Mouse (Mus musculus) CD4-positive, CD25-positive, alpha-beta regulatory T cell, adult 4 months (primary cell): ENCODE measurements around the gene Pde4b. TPM values are rescaled to one million over a fixed set of nuclear protein-coding genes. Genes with fewer than 3 reads are reported as not detected.

Experiments used
- ATAC-seq: one replicate; pipeline ENCODE4 v1.8.0; 2017
- polyA plus RNA-seq, 2 experiments: library from polyadenylated mRNA; unstranded; fragments of 100-300 nt; shearing (Covaris generic); gene quantifications; one replicate each; pipeline ENCODE4 v1.2.1; 2017

The Pde4b gene
- polyA plus RNA-seq: 10 to 100 TPM; 68.4 to 84.0 TPM

DNA sequence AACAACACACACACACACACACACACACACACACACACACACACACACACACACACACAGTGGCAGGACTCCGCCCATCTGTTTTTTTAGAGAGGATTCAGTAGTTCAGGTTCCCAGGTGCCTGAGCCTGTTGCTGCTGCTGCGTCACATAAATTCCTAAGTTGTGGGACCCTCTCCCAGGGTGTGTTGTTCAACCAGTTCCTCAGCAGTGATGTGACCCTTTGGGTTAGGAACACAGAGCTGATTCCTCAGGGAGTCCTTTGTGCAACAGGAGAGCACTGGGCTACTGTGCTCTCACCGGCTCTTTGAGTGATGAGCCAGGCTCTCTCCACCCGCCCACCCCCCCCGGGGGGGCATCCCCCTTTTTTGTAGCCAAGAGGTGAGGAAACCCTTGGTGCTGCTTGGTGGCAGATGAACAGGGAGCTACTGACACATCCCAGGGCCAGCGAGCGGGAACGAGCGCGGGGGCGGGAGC lies at the start of gene Pde4b:
Gene Pde4b, plus strand, starts transcription at position 453 of the 475 bp plus-strand sequence.
- no peak for ATAC-seq

DNA sequence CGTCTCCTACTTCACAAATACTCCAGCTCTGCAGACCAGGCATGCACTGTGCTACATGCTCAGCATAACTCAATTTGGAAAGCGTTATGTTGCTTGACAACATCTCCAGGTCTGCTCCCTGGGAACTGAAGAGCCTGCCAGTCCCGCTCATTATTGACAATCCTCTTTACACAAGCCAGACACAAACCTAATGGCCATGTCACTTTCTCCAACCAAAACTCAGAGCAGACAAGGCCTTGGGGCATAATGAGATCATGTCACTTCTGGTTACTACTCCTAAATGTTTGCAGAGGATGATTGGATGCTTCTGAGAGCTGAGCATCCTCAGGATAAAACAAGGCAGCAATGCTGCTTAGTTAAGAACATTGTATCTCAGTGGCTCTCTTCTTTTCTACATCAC lies 47.2 kb upstream of the Pde4b start:
- ATAC-seq: no peak

DNA sequence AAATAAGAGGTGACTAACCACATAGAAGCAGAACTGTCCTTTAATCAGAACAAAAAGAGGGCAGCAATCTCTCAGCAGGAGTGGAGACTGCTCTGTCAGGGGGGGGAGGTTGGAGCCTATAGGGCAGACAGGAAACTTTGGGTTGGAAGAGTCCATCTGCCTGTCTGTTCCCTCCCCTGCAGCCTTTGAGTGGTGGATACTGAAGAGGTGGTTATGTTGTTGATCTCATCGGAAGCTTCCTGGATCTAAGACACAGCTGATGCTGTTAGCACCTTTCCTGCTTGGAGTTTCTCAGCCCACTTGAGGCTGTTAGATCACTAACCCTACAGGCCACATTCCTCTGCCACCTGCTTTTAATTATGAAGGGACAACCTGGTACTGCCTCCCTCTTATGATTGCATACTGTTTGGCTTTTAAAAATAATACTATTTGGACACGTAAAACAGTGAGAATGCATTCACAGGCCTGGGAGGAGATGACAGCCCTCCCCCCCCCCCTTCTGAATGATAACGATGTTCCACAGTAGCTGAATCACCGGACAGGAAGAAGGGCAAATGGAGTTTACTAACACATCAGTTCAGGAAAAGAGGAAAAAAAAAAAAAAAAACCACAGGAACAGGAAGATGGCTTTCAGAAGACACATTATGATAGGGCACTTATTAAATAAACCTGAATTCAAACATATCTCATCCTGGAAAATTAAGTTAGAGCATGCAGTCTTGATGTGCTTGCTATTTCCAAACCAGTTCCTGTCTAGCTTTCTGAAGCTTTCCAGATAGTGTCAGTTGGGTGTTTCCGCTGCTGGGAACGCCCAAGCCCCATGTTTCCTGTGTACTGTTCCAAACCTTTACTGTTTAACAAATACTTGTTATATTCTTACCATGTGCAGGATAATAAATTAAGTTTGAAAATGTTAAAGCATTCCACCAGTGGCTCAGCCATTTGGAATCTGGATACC lies 41.9 kb upstream of the Pde4b start:
- ATAC-seq: no peak

DNA sequence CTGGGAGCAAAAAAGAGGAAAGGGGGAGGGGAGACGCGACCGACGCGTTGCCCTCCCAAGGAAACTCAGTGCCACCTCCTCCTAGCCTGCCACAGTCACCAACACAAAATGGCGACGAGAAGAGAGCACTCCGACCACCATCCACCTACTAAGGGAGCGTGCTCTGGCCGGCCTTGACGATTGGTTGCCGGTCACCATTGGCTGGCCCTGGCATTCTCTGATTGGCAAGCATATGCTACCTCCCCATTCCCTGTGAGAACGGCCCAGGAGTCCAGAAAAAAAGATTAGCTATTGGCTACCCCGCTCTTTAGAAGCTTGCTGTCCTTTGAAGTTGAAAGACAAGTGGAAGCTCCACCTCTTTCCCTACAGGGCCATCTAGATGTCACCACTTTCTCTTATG lies 38.0 kb upstream of the Pde4b start:
- ATAC-seq: peak; percentile 75

DNA sequence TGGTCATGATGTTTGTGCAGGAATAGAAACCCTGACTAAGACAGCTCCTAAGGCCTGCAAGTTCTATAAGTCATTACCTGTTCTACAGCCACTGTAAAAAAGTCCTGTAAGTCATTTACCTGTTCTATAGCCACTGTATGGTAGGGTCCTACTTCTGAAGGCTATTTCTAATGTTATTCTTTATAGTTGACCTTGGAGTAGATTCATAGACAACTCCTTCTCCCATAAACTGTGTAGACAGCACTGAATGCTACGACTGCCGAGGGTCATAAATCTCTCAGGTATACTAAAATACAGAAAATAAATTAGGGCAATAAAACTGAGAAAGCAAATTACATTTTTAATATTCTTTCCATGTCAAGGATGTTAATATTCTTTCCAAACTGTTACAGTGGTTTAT lies 26.0 kb upstream of the Pde4b start:
- ATAC-seq: no peak

DNA sequence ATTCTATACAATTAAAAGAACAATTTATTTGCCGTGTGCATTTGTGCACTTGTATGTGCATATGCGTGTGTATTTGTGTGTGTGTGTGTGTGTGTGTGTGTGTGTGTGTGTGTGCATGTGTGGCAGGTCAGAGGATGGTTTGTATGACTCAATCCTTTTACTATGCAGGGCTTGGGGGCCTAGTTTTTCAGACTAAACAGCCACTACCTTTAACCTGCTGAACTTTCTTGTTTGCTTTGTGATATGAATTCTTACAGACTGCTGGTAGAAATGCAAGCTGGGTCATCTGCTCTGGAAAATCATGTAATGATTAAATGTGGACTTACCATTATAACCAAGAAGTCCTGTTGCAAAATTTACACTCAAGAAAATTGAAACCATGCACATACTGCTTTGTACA lies 18.0 kb upstream of the Pde4b start:
- no peak for ATAC-seq

DNA sequence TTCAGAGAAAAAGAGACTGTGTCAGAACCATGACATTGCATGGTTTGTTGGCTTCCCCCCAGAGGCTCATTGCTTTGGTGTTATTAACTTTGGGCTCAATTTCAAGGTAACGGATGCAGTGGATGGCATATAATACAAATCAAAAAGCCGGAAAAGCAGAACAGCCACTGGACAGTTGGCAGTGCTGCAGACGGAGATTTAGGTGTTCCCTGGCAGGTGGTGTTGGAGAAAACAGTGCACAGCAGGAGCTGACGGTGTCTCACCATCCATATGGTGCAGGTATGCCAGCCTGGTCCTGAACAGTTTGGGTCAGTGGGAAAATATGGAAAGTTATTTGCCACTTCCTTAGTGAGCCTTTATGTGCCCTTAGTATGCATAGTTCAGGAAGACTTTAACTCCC lies 1.0 kb upstream of the Pde4b start:
- no peak for ATAC-seq

DNA sequence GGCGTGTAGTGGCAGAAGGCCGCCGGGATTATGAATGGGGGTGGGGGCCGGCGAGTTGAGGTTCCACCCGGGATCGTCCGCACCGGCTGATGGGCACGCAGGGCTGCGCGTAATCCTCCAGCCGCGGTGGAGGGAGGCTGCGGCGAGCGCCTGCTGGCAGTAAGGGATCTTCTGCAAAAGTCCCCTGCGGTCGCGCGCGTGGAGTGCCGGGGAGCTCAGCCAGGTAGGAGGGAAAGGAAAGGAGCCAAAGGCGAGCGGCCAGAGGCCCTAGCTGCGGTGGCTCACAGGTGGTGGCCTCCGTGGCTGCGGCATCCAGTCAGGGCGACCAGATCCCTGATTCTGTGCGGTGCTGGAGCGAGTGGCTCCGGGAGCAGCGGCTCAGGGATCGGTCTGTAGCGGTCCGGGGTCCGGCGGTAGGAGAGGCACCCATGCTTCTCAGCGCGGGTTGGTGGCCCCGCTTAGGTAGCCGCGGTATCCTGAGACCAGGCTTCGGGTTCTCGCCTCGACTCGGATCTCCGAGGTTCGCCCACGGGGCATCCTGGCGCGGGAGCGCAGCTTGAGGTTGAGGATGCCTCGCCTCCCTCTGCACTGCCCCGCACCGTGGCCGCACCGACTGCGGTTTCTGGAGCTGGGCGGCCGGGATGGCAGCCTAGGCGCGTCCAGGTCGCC lies 357 bp downstream of the Pde4b start:
- ATAC-seq: no peak

DNA sequence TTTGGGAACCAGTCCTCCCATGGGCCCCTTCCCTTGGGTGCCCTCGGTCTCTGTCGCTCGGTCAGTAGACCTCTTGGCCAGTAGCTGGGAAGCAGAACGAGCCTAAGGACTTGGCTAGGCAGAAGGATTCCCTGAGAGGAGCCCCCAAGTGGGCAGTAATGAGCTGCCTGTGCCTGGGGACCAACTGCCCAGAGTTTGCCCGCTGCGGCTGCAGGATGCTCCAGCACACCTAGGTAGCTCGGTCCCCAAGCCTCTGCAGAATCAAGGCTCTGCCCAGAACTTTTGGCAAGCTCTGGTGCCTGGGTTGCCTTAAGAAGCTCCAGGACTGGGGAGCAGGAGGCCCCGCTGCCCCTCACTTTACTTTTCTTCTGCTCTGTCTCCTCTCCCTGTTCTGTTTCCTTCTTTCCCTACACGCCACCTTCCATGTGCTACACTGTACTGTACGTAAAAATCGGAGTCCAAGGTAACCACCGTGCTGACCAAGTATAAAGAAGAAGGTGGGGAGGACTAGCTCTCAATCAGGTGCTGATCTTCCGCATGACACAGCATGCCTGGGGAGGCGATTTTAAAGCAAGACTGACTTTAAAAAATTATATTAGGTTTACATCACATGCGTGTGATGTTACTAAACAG lies 1.0 kb downstream of the Pde4b start:
- ATAC-seq: no peak

DNA sequence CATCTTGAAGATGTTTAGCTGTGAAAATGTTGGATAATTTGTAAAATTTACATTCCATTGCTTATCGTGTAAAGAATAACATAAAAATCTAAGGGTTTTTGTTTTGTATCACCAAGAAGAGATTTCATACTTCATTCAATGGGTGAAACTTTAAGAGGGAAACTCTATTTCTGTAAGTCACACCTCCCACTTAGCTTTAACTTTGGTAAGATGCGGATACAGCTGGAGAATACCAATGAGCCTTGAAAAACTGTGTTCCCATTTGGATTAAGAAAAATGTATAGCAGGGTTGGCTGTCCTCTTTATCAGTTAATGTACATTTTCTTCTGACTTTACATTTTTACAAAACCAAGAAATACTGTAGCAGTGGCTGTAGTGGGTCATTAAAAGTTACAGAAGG lies 8.5 kb downstream of the Pde4b start:
- no peak for ATAC-seq

DNA sequence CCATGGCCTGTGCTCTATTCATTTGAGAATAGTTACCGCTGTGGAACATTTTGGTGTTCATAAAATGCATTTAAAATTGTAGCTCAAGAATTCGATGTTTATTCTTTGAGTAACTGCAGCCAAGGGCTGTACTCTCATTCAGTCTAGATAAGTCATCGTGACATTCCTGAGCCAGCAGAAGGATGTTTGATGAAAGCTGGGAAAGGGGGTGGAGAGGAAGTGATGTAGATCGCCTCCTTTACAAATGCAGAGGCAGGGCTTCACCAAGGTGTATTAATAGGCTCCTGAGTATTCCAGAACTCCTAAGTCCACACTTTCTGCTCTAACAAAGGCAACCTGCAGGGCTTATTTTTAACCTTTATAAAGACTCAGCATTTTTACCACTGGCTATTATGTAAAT lies 14.9 kb downstream of the Pde4b start:
- ATAC-seq: no peak

DNA sequence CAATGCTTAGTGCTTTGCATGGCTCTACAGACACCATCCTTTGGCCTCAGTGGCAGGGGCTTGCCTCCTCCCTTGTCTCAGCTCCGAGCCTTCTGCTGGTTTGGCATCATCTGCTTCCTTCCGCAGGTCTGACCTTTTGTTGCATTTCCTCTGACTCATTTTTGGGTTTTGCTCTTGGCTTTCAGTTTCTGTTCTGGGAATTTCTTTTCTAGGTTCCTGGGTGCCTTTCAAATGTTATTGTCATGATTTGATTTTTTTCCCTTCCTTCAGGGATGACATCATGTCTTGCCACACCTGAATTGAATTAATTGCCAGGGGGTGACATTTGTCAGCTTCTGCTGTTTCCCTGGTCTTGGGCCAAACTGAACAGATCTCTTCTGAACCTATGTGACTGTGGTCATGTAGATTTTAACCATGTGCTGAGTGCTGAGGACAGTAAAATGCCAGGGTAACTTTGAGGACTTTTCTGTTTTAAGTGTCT lies 17.2 kb downstream of the Pde4b start:
- ATAC-seq: no peak

DNA sequence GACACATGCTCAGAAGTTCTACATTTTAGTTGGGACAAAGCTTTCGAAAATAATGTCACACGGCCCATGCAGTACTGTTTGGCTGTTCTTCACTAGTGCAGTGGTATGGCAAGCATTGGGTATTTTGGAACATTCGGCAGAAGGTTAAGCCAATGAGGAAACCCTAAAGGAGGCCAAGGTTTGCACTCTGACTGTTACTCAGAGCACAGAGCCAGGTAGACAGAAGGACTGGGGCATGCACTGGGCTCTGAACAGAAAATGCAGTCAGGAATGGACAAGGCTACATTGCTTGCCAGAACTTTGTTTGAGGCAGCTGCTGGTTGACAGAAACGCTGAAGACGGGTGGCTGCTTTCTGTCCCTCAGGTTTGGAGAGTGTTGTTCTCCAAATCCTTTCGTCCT lies 19.4 kb downstream of the Pde4b start:
- ATAC-seq: no peak

DNA sequence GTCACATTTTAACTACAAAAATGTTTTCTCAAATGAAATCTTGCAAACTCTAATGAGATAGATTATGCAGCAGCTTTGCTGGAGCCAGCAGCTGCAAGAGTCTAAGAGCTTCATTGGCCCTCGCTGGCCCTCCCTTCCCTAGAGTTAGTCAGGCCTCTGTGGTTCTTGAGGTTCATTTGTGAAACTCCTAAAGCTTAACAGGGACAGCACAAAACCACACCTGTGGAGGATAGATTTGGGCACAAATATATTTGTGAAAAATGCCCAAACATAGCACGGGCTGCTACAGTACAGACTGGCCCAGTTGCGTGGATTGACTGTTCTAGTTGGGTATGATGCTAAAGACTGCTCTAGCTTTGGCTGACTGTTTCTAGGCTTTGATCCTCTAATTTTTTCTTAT lies 32.1 kb downstream of the Pde4b start:
- ATAC-seq: no peak

DNA sequence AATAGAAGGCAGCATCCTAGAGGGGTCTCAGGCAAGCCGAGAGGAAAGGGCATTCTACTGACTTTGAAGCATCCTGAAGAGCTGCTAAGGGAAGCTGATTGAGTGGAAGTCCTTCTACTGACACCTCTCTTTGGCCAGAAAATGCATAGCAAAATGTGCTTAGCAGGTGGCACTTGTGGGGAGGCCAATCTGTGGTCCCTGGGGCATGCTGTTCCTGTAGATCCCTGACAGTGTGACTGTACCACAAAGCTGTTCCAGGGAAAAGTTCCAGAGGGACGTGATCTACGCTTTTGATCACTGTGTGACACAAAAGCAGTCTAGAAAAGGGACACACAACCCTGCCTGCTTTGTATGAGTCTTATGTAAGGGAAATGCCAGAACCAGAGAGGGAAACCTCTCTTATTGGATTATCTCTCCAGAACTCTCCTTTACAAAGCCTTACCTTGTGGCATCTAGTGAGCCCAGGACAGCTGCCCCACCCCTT lies 49.1 kb downstream of the Pde4b start:
- no peak for ATAC-seq

DNA sequence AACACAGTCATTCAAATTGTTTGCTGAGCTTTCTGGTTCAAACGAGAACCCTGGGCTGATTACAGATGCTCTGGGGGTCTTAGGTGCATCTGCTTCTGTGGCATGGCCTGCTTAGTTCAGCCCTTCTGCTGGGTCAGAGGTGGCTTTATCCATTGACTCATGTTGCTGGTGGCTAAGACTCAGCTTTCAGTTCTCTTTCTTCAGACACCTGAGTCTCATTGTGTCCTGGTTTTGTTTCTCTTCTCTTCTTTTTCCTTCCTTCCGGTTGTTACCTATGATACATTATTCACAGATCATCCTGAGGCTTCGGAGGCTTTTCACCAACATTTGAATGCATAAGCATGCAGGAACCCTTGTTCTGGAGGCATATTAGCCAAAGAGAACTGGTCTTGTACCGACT lies 51.0 kb downstream of the Pde4b start:
- ATAC-seq: no peak

DNA sequence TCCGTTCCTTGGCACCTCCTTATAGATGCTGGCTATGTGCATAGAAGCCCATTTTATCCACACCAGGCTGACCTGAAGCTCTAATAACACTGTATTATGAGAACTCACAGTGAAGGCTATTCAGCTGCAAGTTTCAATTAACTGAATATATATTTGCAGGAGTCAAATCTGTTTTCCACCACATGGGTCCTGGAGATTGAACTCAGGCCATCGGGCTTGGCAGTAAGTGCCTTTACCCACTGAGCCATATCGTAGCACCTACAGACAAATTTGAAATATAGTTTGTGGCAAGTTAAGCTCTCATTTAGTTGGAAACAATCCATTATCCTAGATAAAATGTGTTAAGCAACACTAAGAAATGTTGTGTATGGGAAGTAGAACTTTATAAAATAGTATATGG lies 53.9 kb downstream of the Pde4b start:
- no peak for ATAC-seq

DNA sequence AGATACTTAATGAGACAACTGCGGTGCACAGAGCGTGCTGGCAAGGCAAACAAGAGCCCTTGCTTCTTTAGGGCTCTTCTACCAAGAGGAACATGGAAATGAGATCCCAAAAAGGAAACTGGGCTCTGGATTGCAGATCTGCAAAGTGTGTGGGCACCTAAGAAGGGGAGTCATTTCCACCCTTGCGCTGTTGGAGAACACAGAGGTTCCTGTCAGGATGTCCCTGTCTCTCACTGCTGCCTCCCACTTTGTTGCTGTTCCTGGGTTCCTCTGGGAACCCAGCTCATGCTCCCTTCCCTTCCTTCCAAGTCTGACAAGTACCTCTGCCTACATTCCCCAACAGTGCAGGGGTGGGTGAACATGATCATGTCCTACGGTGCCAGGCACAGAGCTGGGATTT lies 61.4 kb downstream of the Pde4b start:
- ATAC-seq: no peak

DNA sequence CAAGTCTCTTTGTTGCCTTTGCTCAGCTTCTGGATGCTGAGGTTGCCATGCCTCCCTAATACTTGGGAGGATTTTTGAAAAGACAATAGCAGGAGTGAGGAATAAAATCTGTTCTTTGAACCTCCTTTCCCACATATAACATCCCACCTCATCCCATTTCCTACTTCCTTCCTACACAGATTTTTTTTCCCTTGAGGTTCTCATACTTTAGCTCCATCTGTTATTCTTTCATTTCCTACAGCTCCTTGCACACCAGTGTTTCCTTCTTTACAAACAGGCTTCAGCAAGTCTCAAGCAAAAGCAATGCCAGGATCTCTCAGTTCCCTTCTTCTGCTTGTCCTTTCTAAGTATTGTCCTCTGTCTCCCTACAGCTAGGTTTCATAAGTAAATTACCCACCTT lies 71.8 kb downstream of the Pde4b start:
- no peak for ATAC-seq

DNA sequence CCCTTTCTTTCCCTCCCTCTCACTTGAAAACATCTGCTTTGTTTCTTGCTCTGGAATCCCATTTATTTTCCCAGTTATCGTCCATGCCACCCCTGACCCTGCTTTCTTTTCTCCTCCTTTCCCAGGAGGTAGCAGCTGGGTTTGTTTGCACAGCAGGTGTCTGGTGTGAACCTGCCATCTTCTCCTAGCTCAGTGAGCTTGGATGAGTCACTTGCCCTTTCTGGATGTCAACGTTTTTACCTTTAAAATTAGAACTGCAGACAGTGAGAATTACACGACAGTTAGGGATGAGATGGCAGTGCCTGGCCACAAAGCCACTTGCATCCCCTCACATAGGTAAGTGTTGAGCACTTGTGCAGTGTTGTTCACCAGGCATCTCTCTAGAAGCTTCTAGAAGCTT lies 84.3 kb downstream of the Pde4b start:
- no peak for ATAC-seq

DNA sequence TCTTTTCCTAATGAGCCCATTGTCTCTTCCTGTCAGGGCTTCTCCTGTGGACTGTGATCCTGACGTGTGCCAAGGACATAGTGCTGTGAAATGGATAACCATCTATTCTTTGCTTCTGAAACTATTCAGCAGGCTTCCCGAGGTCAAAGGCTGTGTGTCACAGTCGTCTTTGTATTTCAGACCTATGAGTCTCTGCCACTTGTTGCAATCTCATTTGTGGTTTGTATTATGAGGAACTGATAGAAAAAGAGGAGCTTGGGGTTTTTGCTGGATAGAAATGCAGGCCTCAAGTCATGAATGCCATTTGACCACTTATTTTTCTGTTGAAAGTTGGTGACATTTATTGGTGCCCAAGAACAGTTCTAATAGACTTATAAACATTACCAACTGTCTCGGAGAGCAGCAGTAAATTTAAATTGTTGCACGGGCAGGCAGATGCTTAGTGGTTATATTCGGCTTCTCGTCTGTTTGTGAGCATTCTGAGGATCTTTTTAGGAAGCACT lies 85.4 kb downstream of the Pde4b start:
- no peak for ATAC-seq

DNA sequence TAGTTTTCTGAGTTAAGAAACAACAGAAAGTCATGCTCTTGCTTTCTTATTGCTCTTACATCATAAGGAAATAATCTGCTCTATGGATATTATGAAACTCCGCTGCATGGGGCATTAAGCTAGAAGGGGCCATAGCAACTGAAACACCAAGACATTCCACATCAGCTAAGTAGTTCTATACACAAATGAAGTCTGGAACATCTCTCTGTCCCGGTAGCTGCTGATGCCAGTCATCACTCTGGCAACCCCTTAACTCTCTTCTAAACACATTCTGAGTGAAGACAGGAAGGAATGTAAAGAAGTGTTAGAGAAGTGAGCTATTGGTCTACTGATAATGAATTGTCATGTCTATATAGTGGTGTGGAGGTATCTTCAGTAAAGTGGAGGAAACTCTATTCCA lies 88.6 kb downstream of the Pde4b start:
- ATAC-seq: no peak

DNA sequence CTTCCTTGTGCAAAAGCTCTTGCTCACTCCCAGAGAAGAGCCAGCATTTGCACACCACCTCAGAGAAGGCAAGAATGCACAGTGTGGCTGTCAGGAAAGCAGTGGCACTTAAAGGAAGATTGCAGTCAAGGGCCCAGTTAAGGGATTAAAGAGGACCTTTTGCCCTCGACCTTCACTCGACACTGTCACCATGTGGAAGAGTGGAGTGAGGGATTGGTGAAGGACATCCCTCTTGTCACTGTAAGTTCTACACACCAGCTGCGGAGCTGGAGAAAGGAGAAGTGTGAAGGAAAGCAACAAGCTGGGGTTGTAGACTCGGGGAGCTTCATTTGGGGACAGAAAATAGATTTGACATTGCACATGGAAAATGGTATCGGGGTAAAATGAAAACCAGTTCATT lies 89.9 kb downstream of the Pde4b start:
- no peak for ATAC-seq
